Mouse (Mus musculus) lung, postnatal 14 days (tissue): ENCODE measurements around the gene Ulk2.

Source experiments
- DNase-seq: peaks from one replicate; pipeline ENCODE4 v3.0.0; 2021

The Ulk2 gene

GRCm38 (mm10) chr11:61757151-61757550, 97.7 kb downstream of the Ulk2 start:
- DNase-seq, result no peak

DNA sequence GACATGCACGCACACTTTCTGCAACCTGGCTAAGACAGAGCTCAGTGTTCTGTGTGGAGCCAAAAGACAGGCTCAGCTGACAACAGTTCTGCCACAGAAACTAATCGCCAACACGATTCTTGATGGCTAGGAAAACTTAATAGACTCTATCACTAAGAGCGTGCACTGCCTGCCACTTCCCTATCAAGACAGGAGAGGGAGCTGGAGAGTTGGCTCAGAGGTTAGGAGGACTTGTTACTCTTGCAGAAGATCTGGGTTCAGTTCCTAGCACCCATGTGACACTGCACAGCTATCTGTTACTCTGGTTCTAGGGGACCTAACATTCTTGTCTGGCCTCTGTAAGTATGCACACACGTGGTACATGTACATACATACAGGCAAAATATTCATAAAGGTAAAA, 103.3 kb downstream of the Ulk2 start:
- DNase-seq, result no peak

DNA sequence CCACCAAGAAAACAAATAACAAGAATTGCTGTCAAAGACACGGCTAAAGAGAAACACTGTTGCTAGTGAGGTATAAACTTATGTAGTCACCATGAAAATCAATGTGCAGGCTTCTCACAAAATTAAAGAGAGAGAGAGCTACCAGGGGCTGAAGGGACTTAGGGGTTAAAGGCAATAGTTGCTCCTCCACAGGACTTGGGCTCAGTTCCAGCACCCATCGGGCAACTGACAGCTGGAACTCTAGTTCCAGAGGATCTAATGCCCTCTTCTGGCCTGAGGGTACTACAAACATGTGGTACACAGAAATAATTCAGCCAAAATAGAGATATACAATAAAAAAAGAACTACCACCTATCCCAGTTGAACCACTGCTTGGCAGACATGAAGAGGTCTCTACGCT, 107.7 kb downstream of the Ulk2 start:
- no peak for DNase-seq

DNA sequence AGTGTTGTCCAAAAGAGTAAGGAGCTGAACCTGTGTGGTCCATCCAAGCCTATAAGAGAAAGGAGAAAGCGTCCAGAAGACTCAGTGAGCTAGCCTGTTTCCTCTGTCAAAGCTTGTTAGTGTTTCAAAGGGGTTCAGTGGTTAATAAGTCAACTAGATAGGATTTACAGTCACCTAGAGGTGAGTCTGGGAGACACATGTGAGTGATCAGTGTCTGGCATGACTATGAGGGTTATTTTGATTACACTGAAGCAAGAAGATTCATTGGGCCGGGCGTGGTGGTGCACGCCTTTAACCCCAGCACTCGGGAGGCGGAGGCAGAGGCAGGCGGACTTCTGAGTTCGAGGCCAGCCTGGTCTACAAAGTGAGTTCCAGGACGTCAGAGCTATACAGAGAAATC, 109.1 kb downstream of the Ulk2 start:
- DNase-seq, result no peak

- no peak for DNase-seq
Observed at GRCm38 (mm10) chr11:61744460-61744859, 110.4 kb downstream of the Ulk2 start.

DNA sequence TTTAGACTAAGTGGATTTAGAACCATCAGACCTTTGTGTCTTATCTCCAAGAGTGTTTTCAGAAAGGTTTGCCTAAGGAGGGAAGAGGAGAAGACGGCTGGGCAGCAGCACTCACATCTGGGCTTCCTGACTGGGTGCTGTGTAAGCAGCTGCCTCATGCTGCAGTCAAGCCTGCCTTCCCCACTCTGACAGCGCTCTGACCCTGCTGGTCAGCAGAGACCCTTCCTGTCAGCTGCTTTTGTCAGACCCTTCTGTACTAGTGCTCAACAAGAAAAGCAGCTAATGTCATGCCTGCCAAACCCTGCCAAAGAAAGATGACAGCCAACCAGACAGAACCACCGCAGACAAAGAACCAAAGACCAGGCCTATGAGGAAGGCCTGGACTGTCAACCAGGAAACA, 111.1 kb downstream of the Ulk2 start:
- DNase-seq, result no peak

DNA sequence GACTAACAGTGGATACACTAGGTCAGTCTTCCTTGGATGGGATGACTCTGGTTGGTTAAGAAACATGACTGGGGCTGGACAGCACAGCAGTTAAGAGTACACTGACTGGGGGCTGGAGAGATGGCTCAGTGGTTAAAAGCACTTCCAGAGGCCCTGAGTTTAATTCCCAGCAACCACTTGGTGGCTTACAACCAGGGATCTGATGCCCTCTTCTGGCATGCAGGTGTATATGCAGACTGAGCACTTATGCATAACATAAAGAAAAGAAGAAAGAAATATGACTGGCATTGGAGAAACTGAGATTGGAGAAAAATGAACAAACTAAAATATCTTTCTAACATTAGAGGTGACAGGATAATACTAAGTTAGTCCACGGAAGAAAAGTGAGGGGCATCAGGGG, 114.4 kb downstream of the Ulk2 start:
- DNase-seq, result no peak

GRCm38 (mm10) chr11:61737290-61737689, 117.6 kb downstream of the Ulk2 start:
- DNase-seq, result no peak

DNA sequence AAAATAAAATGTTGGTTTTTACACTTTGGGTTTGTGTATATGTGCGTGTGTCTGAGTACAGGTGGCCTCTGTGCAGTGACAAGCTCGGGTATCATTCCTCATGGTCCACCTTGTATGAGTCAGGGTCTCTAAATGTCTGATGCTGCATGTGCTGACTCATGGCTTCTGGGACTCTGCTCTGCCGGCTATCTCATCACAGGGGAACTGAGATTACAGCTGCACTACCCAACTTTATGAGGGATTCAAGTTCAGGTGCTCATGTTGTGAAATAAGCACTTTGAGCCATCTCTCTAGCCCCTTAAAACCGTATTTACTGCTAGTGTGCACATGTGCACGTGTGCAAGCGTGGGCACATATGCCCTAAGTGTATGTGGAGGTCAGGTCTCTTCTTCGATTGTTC, 122.2 kb downstream of the Ulk2 start:
- DNase-seq, result no peak

DNA sequence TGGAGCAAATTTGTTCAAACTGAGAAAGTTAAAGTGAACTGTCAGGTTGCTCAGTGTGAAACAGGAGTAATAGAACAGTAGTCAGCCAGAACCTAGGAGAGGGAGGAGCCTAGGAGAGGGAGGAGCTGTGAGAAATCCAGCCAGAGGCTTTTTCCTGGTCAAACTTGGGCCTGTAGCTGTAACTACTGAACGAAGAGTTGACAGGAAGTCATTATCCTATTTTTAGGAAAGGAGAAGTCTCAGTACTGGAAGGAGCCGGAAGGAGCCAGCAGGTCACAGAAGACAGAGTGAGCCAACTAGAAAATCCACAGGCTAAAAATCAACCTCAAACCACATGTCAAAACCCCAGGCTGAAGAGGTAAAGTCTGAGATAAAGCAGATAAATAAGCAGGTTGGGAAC, 126.8 kb downstream of the Ulk2 start:
- DNase-seq, result no peak
